Mouse (Mus musculus) cerebral cortex, adult 2 months (tissue): ENCODE measurements around the gene Miga2.

Experiments used
- WGBS: fragments of 180-500 bp; shearing (Covaris S2); methylation state at CpG from one replicate; pipeline ENCODE4 v1.1.7; 2018; 5-methylcytosine and 5-hydroxymethylcytosine counted together

Gene Miga2

DNA sequence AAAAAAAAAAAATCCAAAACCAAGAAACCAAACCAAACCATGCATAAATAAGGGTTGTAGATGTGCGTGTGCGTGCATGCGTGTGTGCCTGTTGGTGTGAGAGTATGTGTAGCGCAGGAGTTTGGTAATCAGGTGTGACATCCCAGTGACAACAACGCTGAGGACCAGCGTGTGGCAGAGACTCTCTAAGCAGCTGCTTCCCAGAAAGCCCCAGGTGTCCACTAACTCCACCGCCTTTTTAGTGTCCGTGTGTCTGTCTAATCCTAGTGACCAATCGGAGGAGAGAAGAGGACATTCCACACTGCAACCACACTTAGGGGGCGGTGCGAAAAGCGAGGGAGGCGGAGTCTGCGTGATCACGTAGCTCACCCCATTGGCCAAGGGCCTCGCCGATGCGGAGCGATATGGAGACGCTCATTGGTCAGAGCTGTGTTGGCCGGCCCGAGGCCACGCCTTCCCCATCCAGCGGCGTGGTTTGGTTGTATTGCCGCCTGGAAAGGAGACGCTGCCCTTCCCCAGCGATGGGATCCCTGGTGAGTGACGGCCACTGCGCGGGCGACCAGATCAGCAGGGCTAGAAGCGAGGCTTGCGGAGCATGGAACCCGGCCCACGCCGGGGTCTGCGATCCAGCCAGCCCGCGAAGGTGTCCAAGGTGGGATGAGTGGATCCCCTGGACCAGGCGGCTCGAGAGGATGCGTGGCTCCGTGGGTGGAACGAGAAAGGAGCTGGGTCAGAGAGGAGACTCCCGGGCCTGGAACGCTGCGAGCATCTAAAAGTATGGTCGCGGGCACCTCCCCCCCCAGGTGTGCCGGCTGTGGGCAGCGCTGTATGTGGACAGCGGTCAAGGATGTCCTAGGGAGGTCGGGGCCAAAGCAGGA, at the start of gene Miga2:
Miga2 (plus strand) TSS at position 461 of the 878 bp plus-strand sequence.
- WGBS, result under 1% methylated on average over 54 of the region's 54 CpGs

DNA sequence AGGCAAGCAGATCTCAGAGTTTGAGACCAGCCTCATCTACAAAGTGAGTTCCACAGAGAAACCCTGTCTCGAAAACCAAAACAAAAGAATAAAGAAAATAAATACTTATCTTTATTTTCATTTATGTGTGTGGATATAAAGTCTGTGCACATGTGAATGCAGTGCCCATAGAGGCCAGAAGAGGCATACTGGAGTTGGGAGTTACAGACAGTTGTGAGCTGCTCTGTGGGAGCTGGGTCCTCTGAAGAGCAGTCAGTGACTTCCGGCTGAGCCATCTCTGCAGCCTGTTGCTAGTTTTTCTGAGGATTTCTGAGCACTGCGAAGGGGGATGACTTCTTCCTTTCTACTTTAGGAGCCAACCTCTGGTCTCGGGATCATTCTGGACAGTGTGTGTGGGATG, 47.9 kb upstream of the Miga2 start:
- WGBS, result 90% methylated on average over 4 of the region's 4 CpGs

GRCm38 (mm10) chr2:30316955-30317354, 47.1 kb upstream of the Miga2 start:
- WGBS, result 65% methylated on average over 5 of the region's 5 CpGs

GRCm38 (mm10) chr2:30319260-30319659, 44.8 kb upstream of the Miga2 start:
- WGBS, result 92% methylated on average over 4 of the region's 4 CpGs

- WGBS, result 77% methylated on average over 7 of the region's 7 CpGs
These were observed 40.9 kb upstream of the Miga2 start for GRCm38 (mm10) chr2:30323111-30323510.

GRCm38 (mm10) chr2:30325296-30325695, 38.7 kb upstream of the Miga2 start:
- 92% methylated on average over 5 of the region's 5 CpGs for WGBS

DNA sequence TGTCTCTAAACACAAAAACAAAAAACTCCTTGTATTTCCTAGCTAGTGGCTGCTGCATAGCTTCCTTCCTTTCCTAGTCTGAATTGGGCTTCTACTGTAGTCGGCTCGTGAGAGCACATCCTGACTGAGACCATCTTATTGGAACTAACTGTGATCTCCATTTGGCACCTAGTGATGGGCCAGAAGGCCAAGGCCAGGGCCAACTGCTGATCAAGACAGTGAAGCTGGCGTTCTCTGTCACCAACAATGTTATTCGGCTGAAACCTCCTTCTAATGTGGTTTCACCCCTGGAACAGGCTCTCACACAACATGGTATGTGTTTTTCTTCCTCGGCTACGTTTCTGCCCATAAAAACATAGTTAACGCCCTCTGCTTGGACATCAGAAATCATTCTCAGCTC, 36.8 kb upstream of the Miga2 start:
- WGBS, result 87% methylated on average over 7 of the region's 7 CpGs

- 69% methylated on average over 3 of the region's 3 CpGs for WGBS
These were observed 35.2 kb upstream of the Miga2 start for GRCm38 (mm10) chr2:30328791-30329190.

DNA sequence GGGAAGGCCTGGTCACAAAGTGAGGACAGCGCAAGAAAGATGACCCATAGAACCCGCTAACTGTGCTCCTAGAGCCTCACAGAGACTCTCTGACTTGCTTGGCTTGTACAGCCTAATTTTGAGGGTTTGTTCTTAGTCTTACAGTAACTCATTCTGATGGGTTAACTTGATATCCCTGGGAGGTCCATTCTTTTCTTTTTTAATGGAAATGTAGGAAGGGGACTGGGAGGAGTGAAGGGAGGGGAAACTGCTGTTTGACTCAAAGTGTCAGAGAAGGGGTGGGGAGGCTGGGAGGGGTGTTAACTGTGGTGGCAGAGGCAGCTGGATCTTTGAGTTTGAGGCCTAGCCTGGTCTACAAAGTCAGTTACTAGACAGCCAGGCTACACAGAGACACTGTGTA, 28.7 kb upstream of the Miga2 start:
- WGBS, result 97% methylated on average over 2 of the region's 2 CpGs

- 67% methylated on average over 16 of the region's 16 CpGs for WGBS
These were observed 27.7 kb upstream of the Miga2 start for GRCm38 (mm10) chr2:30336174-30336915.

DNA sequence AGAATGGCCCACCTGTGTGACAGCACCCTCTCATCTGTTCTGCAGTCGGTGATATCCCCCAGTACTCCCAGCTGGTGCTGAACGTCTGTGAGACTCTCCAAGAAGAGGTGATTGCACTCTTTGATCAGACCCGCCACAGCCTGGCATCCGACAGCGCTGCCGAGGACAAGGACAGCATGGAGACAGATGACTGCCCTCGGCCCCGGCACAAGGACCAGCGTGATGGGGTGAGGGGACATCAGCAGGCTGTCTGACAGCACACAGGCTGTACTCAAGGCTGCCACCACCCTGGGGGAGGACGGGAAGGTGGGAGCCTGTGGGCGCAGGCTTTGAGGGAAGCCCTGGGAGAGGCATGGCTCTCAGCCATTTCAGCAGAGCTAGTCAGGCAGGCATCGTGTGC, 26.9 kb upstream of the Miga2 start:
- WGBS, result 54% methylated on average over 12 of the region's 12 CpGs

GRCm38 (mm10) chr2:30342061-30342460, 22.0 kb upstream of the Miga2 start:
- 82% methylated on average over 3 of the region's 3 CpGs for WGBS

- 81% methylated on average over 7 of the region's 7 CpGs for WGBS
These were observed 21.5 kb upstream of the Miga2 start for GRCm38 (mm10) chr2:30342544-30342943.

DNA sequence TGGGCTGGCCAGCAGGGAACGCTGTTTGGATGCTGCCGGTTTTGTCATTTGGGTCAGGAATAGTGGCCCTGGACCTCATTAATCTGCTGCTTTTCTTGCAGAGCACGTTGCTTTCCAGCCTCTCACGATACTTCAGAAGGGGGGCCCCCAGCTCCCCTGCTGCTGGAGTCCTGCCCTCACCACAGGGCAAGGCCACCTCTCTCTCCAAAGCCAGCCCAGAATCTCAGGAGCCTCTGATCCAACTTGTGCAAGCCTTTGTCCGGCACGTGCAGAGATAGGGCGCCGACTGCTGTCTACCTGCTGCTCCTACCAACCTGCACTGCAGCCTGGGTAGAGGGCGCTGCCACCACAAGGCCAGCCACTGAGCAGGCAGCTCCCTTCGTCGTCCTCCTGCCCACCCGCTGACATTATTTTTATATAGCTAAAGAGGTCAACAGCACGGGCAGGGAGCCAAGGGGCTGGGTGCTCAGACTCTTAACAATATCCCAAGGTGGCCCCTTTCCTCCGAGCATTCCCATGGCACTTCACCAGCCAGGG, 20.4 kb upstream of the Miga2 start:
- 35% methylated on average over 14 of the region's 14 CpGs for WGBS

GRCm38 (mm10) chr2:30345971-30346676, 17.9 kb upstream of the Miga2 start:
- WGBS, result 89% methylated on average over 7 of the region's 7 CpGs

- WGBS, result 90% methylated on average over 6 of the region's 6 CpGs
These were observed 14.8 kb upstream of the Miga2 start for GRCm38 (mm10) chr2:30349196-30349595.

- WGBS, result 75% methylated on average over 2 of the region's 2 CpGs
These were observed 12.9 kb upstream of the Miga2 start for GRCm38 (mm10) chr2:30351149-30351548.

DNA sequence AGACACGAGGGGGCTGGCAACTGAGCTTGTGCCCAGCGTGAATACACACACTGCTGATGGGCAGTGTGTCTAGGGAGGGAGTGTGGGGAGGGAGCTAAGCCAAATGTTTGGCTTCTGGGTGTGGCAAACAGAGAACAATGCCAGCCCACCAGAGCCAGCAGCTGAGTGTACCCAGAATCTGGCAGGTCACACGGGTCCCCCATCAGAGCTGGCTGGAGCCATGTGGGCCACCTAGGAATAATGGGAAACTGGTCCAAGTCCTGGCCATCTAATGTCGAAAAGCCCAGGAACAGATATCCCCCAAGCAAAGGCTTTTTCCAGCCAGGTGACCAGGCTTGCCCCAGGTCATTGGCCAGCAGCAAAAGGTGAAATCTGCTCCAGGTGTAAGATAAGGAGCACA, 8.2 kb upstream of the Miga2 start:
- 26% methylated on average over 4 of the region's 4 CpGs for WGBS

DNA sequence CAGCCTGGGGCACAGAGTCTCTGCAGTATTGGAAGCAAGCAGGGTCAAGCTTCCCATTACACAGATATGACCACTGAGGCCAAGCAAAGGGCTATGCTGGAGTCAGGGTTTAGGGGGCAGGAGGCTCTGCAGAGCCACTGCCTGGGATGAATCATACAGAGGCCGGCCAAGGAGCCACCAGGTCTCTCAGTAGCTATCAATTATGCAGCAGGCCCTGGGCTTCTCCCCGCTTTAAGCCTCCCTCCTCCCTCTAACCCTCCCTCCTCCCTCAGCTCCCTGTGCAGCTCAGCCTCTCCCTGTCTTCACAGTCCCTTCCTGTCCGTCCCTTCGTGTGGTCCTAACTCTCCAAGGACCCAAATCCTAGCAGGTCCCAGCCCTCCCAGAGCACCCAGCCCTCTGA, 7.8 kb upstream of the Miga2 start:
- WGBS, result 28% methylated on average over 4 of the region's 4 CpGs

GRCm38 (mm10) chr2:30356906-30357305, 7.1 kb upstream of the Miga2 start:
- WGBS, result 58% methylated on average over 9 of the region's 9 CpGs

- 35% methylated on average over 8 of the region's 8 CpGs for WGBS
These were observed 6.2 kb upstream of the Miga2 start for GRCm38 (mm10) chr2:30357552-30358510.
